Mouse (Mus musculus) lung, adult 2 months (tissue): ENCODE results near the gene Slc16a12. TPM values are rescaled to one million over a fixed set of nuclear protein-coding genes. Genes with fewer than 3 reads are reported as not detected.
A peak's percentile ranks its signal among the peaks of the same experiment; 100 is the strongest.
"Not testable (repeated sequence)": the region's sequence is repeated elsewhere in the genome, so short reads cannot be mapped to it uniquely, and the experiment has no call there.

Source experiments
- DNase-seq: peaks from one replicate; pipeline ENCODE4 v3.0.0; 2022
- H3K4me1 ChIP-seq: fragments of 200-500 bp; 2 replicates; pipeline ENCODE4 v1.6.1; 2011; ENCODE audit warnings: low read length; ENCODE audit not compliant: control insufficient read depth, insufficient read depth
- H3K4me3 ChIP-seq: fragments of 200-500 bp; replicated peaks from 2 replicates; pipeline ENCODE3; 2011; ENCODE audit warnings: low read depth, mild to moderate bottlenecking, control low read depth, low read length; ENCODE audit errors: extremely low read depth
- CTCF ChIP-seq: fragments of 200-500 bp; IDR thresholded peaks from 2 replicates; pipeline ENCODE4 v1.5.1; 2011; ENCODE audit warnings: mild to moderate bottlenecking, low read length, control low read depth; ENCODE audit not compliant: insufficient read depth
- POLR2A ChIP-seq: fragments of 200-500 bp; IDR thresholded peaks from 2 replicates; pipeline ENCODE4 v1.6.1; 2011; ENCODE audit warnings: low read depth, mild to moderate bottlenecking, control low read depth, low read length, borderline replicate concordance; ENCODE audit errors: extremely low read depth
- WGBS: fragments of 180-500 bp; shearing (Covaris S2); methylation state at CpG from one replicate; pipeline ENCODE4 v1.1.7; 2018; 5-methylcytosine and 5-hydroxymethylcytosine counted together
- polyA plus RNA-seq: library from polyadenylated mRNA; depleted of rRNA; stranded (reverse); fragments of >200 nt; gene quantifications from 2 replicates; pipeline ENCODE4 v1.2.3, GENCODE M21; 2012

The Slc16a12 gene
- polyA plus RNA-seq, 1 experiment = 3.8 TPM

GRCm38 (mm10) chr19:34656511-34657298 lies 90.4 kb downstream of the Slc16a12 start:
- TF ChIP-seq POLR2A = no peak
- no peak for TF ChIP-seq CTCF
- 28% methylated on average over 2 of the region's 2 CpGs for WGBS
- no peak overlapping the region for H3K4me3 ChIP-seq
- DNase-seq = no peak
- no peaks in the 10 kb centered on the region for H3K4me1 ChIP-seq

GRCm38 (mm10) chr19:34655227-34655805 lies 91.8 kb downstream of the Slc16a12 start:
- no peak for DNase-seq
- TF ChIP-seq POLR2A (no peak), CTCF (no peak)
- no peaks in the 10 kb centered on the region for H3K4me1 ChIP-seq
- H3K4me3 ChIP-seq = no peak overlapping the region
- WGBS = 77% methylated on average over 10 of the region's 10 CpGs

GRCm38 (mm10) chr19:34650997-34651396 lies 96.1 kb downstream of the Slc16a12 start:
- 79% methylated on average over 6 of the region's 6 CpGs for WGBS
- no peak for DNase-seq
- Histone ChIP-seq H3K4me3 (no peak overlapping the region), H3K4me1 (peaks cover 3% of the 10 kb centered on the region; the same call in 1 of the 2 replicates)
- no peak for TF ChIP-seq CTCF
- no peak for TF ChIP-seq POLR2A

- Histone ChIP-seq H3K4me1 (peaks cover 3% of the 10 kb centered on the region; the same call in 1 of the 2 replicates), H3K4me3 (no peak overlapping the region)
- WGBS = 62% methylated on average over 3 of the region's 3 CpGs
- TF ChIP-seq POLR2A (no peak), CTCF (no peak)
- DNase-seq = no peak
Observed at GRCm38 (mm10) chr19:34650276-34650675, 96.8 kb downstream of the Slc16a12 start.

- not testable (repeated sequence) for H3K4me1 ChIP-seq, H3K4me3 ChIP-seq
- DNase-seq = peak; percentile 41
- WGBS = 75% methylated on average over 8 of the region's 8 CpGs
Observed at GRCm38 (mm10) chr19:34647630-34648029, 99.5 kb downstream of the Slc16a12 start.

GRCm38 (mm10) chr19:34642616-34643015 lies 104.5 kb downstream of the Slc16a12 start:
- TF ChIP-seq POLR2A (no peak), CTCF (no peak)
- Histone ChIP-seq H3K4me3 (no peak overlapping the region), H3K4me1 (peaks cover 17% of the 10 kb centered on the region)
- DNase-seq = no peak
- WGBS = 70% methylated on average over 5 of the region's 5 CpGs

- Histone ChIP-seq H3K4me3 (peak within 1 kb of the TSS; percentile 78), H3K4me1 (peaks cover 17% of the 10 kb centered on the region)
- DNase-seq = peak; percentile 34
- TF ChIP-seq CTCF = no peak
- TF ChIP-seq POLR2A = peak; percentile 42; the same call in 1 of the 2 replicates
- 3% methylated on average over 4 of the region's 4 CpGs for WGBS
Observed at GRCm38 (mm10) chr19:34640623-34641022, 106.5 kb downstream of the Slc16a12 start, which contains the start of the genes Ifit1bl2 and Ifit1. Gene Ifit1bl2 (minus strand): TSS chr19:34640743. Gene Ifit1 (plus strand): TSS chr19:34640871.

GRCm38 (mm10) chr19:34636933-34637557 lies 110.0 kb downstream of the Slc16a12 start:
- H3K4me3 ChIP-seq = no peak overlapping the region
- TF ChIP-seq CTCF = peak; percentile 76
- no peak for TF ChIP-seq POLR2A
- peak; percentile 65 for DNase-seq
- peaks cover 15% of the 10 kb centered on the region for H3K4me1 ChIP-seq
- WGBS = 9% methylated on average over 3 of the region's 3 CpGs

GRCm38 (mm10) chr19:34633484-34633883 lies 113.6 kb downstream of the Slc16a12 start:
- 23% methylated on average over 2 of the region's 2 CpGs for WGBS
- no peaks in the 10 kb centered on the region for H3K4me1 ChIP-seq
- no peak for TF ChIP-seq CTCF
- no peak for TF ChIP-seq POLR2A
- no peak for DNase-seq
- H3K4me3 ChIP-seq = no peak overlapping the region

- H3K4me3 ChIP-seq = no peak overlapping the region
- no peak for TF ChIP-seq CTCF
- TF ChIP-seq POLR2A = no peak
- DNase-seq = peak; percentile 25
Observed at GRCm38 (mm10) chr19:34631487-34631886, 115.6 kb downstream of the Slc16a12 start.

More at GRCm38 (mm10) chr19:34631487-34631886, 115.6 kb downstream of the Slc16a12 start:
- H3K4me1 ChIP-seq = no peaks in the 10 kb centered on the region
